Mouse (Mus musculus) liver, postnatal 0 days (tissue): ENCODE measurements around the gene Alg14.

Source experiments
- CTCF ChIP-seq: sonication (generic); IDR thresholded peaks from 2 replicates; pipeline ENCODE4 v1.5.1; 2016; ENCODE audit warnings: antibody characterized with exemption, low read depth
- EP300 ChIP-seq: IDR thresholded peaks from 2 replicates; pipeline ENCODE4 v1.6.1; 2016; ENCODE audit warnings: antibody characterized with exemption, low read depth, mild to moderate bottlenecking

DNA sequence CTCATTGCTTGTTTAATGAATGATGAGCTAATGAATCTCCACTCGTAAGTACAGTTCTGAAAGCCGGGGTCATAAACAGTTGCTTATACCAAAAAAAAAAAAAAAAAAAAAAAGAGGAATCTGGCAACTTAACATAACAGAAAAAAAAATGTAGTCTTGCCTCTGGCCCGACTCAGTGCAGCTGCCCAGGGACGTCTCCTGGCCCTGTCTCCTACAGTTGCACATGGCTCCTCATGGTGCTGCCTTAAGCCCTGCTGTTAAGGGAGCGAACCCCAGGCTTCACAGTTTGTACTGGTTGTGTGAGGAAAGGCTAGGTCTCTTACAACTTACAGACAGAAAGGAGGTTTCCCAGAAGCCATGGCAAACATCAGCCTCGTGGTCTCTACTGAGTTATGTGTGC lies 22.6 kb downstream of the Alg14 start:
- TF ChIP-seq EP300: no peak
- no peak for TF ChIP-seq CTCF
